Mouse (Mus musculus): ENCODE data around the gene D10Wsu102e. TPM values are rescaled to one million over a fixed set of nuclear protein-coding genes. Genes with fewer than 3 reads are reported as not detected.

D10Wsu102e gene
- total RNA-seq, 2 experiments from 2014 or later, result 0.63 to 1.00 TPM

Other genes starting within 250 kb of the D10Wsu102e start
- 1 to 10 TPM; 4.5 to 5.2 TPM for gene Slc41a2, start 22.3 kb upstream of the D10Wsu102e start, total RNA-seq (2021)
- gene Aldh1l2, start 173.9 kb downstream of the D10Wsu102e start, total RNA-seq (2021), result 1 to 10 TPM; 1.5 to 2.5 TPM
- gene Washc4, start 183.5 kb downstream of the D10Wsu102e start, total RNA-seq (2021), result 10 to 100 TPM; 18.0 to 20.8 TPM

Data from adrenal gland, postnatal 10 days (tissue).